In the genomic region with DNA sequence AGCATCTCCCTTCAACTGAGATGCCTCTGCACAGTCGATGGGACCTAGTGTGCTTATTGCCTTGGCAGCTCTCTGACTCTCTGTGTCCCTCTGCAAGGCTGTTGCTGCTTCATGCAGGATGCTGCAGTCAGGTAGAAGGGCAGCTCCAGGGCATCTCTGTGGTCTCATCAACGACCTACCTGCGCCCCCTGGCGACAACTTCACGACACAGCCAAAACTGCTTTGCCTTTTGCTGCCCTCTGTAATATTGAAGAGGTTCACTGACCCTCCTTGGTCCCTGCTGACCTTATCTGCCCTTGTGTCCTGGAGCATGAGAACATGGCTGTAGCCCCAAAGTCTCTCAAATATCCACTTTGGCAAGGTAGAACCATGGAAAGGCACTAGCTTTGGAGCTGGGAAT, we compare ENCODE assay signal across 8 mouse cellular contexts.
DNase-seq lines count a peak whose midpoint lies in the region; ATAC-seq and TF ChIP-seq lines count a peak whose summit lies in the region.

No protein-coding gene starts in this region.

- no peaks in the 10 kb centered on the region for H3K27me3 ChIP-seq in hindbrain, postnatal 0 days (ENCODE audit: insufficient read depth, low read length)
- H3K27me3 ChIP-seq in liver, embryonic 14.5 days (ENCODE audit: control insufficient read depth, insufficient read depth, low read length) = no peaks in the 10 kb centered on the region

- no peak overlapping the region for H3K27ac ChIP-seq in hindbrain, postnatal 0 days
- no peak overlapping the region for H3K27ac ChIP-seq in liver, embryonic 14.5 days

- H3K4me1 ChIP-seq in hindbrain, postnatal 0 days (ENCODE audit: insufficient read depth, low read length) = no peaks in the 10 kb centered on the region
- H3K4me1 ChIP-seq in liver, embryonic 14.5 days (replicated peaks; ENCODE audit: control insufficient read depth in 2 of 2, insufficient read depth in 2 of 2, low read length in 1 of 2) = no peaks in the 10 kb centered on the region

- DNase-seq in ovary, postnatal 14 days (ENCODE audit: low spot score) = peak; percentile 27
- no peak for DNase-seq in ovary, adult 18-20 months (ENCODE audit: low spot score)
- DNase-seq in adrenal gland, postnatal 25 days = peak; percentile 35
- peak; percentile 66 for DNase-seq in embryo, embryonic 9.5 days (ENCODE audit: extremely low spot score)
- peak; percentile 81 for DNase-seq in hindbrain, postnatal 0 days (ENCODE audit: low spot score)
- peak in 1 of 3 experiments; percentile 1 for DNase-seq in liver, embryonic 14.5 days (ENCODE audit: low read depth in 3 of 3, low spot score in 3 of 3)
- DNase-seq in right cerebral cortex, adult 18-20 months = peak; percentile 31
- DNase-seq in T-cell, adult 2 months (ENCODE audit: low spot score) = no peak

- no peak for TF ChIP-seq EP300 in liver, embryonic 14.5 days (IDR thresholded peaks at IDR 0.05; ENCODE audit: low read depth)

- WGBS in hindbrain, postnatal 0 days = 5% methylated on average over 5 of the region's 5 CpGs
- WGBS in liver, embryonic 14.5 days (ENCODE audit: insufficient replicate concordance) = under 1% methylated on average over 5 of the region's 5 CpGs

- no peaks in the 10 kb centered on the region for H3K9me3 ChIP-seq in hindbrain, postnatal 0 days (ENCODE audit: low read length)
- H3K9me3 ChIP-seq in liver, embryonic 14.5 days (ENCODE audit: control insufficient read depth, low read length) = no peaks in the 10 kb centered on the region

- ATAC-seq in hindbrain, postnatal 0 days = peak; percentile 59; the same call in 1 of the 2 replicates
- ATAC-seq in liver, embryonic 14.5 days (ENCODE audit: insufficient read depth) = no peak

- peak; percentile 82 for TF ChIP-seq CTCF in hindbrain, postnatal 0 days (IDR thresholded peaks at IDR 0.05; ENCODE audit: low read depth)
- peak; percentile 65 for TF ChIP-seq CTCF in liver, embryonic 14.5 days (IDR thresholded peaks at IDR 0.05; ENCODE audit: low read depth)

- no peak overlapping the region for H3K4me2 ChIP-seq in hindbrain, postnatal 0 days (ENCODE audit: low read depth, low read length)
- no peak overlapping the region for H3K4me2 ChIP-seq in liver, embryonic 14.5 days (ENCODE audit: low read depth)

- H3K9ac ChIP-seq in hindbrain, postnatal 0 days (replicated peaks; ENCODE audit: low read length) = no peak overlapping the region
- H3K9ac ChIP-seq in liver, embryonic 14.5 days (replicated peaks) = no peak overlapping the region

- H3K4me3 ChIP-seq in hindbrain, postnatal 0 days (ENCODE audit: low read length) = no peak overlapping the region
- no peak overlapping the region for H3K4me3 ChIP-seq in liver, embryonic 14.5 days (ENCODE audit: insufficient read depth in 1 of 2, low read depth in 2 of 2, low read length in 2 of 2)

- H3K36me3 ChIP-seq in hindbrain, postnatal 0 days (ENCODE audit: insufficient read depth, low read length) = no peaks in the 10 kb centered on the region
- no peaks in the 10 kb centered on the region for H3K36me3 ChIP-seq in liver, embryonic 14.5 days (replicated peaks; ENCODE audit: control insufficient read depth, insufficient read depth, low read depth)

Comparison
In these comparisons a context has a peak if more than half of its experiments do, and no peak if none do; other contexts are left out.
1. DNase-seq: peak in ovary, postnatal 14 days (single experiment), adrenal gland, postnatal 25 days (single experiment), embryo, embryonic 9.5 days (single experiment), hindbrain, postnatal 0 days (single experiment) and right cerebral cortex, adult 18-20 months (single experiment); none in ovary, adult 18-20 months (single experiment) and T-cell, adult 2 months (single experiment).